Mouse (Mus musculus) bone marrow, adult 2 months (tissue): ENCODE measurements around the gene Auts2. TPM values are rescaled to one million over a fixed set of nuclear protein-coding genes. Genes with fewer than 3 reads are reported as not detected.

Source experiments
- H3K27ac ChIP-seq: fragments of 200-500 bp; 2 replicates; pipeline ENCODE4 v1.5.1; 2012; ENCODE audit warnings: low read depth, mild to moderate bottlenecking, control low read depth, inconsistent platforms, low read length; ENCODE audit not compliant: control insufficient read depth, poor library complexity, insufficient read depth
- H3K4me1 ChIP-seq: fragments of 200-500 bp; 2 replicates; pipeline ENCODE4 v1.6.1; 2011; ENCODE audit warnings: low read length; ENCODE audit not compliant: control insufficient read depth, insufficient read depth
- H3K4me3 ChIP-seq: fragments of 200-500 bp; replicated peaks from 2 replicates; pipeline ENCODE3; 2011; ENCODE audit warnings: mild to moderate bottlenecking, low read depth, low read length, control low read depth; ENCODE audit not compliant: control insufficient read depth
- CTCF ChIP-seq: fragments of 200-500 bp; IDR thresholded peaks from 2 replicates; pipeline ENCODE4 v1.5.1; 2011; ENCODE audit warnings: low read length, control low read depth; ENCODE audit not compliant: control insufficient read depth, insufficient read depth
- POLR2A ChIP-seq: fragments of 200-500 bp; IDR thresholded peaks from 2 replicates; pipeline ENCODE4 v1.6.1; 2011; ENCODE audit warnings: low read depth, mild to moderate bottlenecking, control low read depth, low read length, borderline replicate concordance; ENCODE audit not compliant: control insufficient read depth
- WGBS: fragments of 180-500 bp; shearing (Covaris S2); methylation state at CpG from one replicate; pipeline ENCODE4 v1.1.7; 2018; 5-methylcytosine and 5-hydroxymethylcytosine counted together
- polyA plus RNA-seq: library from polyadenylated mRNA; stranded (reverse); fragments of >200 nt; gene quantifications from 2 replicates; pipeline ENCODE4 v1.2.4, GENCODE M21; 2011; ENCODE audit warnings: low replicate concordance; ENCODE audit not compliant: missing spikeins, insufficient read depth, insufficient read length

Auts2 gene
- polyA plus RNA-seq, 1 experiment, result 1.5 TPM

GRCm38 (mm10) chr5:131680127-131680845 is 862.9 kb downstream of the Auts2 start:
- TF ChIP-seq POLR2A, result no peak
- no peak for TF ChIP-seq CTCF
- no peak overlapping the region for H3K27ac ChIP-seq
- H3K4me1 ChIP-seq, result no peaks in the 10 kb centered on the region
- 81% methylated on average over 12 of the region's 12 CpGs for WGBS
- H3K4me3 ChIP-seq, result no peak overlapping the region

- H3K4me1 ChIP-seq, result no peaks in the 10 kb centered on the region
- no peak overlapping the region for H3K4me3 ChIP-seq
- TF ChIP-seq CTCF (no peak), POLR2A (no peak)
- WGBS, result 63% methylated on average over 1 of the region's 1 CpGs
- H3K27ac ChIP-seq, result no peak overlapping the region
Observed at GRCm38 (mm10) chr5:131679523-131679922, 863.6 kb downstream of the Auts2 start.

DNA sequence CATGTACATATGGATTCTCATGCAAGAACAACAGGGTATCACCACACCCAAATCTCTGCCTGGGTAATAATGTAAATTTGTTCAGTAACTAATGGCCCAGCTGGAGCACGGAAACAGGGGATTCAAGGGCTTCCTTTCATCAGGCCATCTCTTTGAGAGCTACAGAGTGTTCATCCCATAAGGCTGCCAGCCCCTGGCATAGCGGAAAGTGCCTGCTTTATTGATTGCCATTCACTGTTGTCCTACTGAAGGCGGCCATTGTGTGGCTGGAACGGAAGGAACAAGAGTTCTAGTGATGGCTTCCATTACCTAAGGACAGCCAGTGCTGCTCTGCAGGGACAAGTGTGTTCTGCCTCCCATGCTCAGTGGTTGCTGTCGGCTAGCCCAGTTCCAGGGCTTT is 865.6 kb downstream of the Auts2 start:
- WGBS, result 82% methylated on average over 5 of the region's 5 CpGs
- no peak for TF ChIP-seq POLR2A
- no peak for TF ChIP-seq CTCF
- Histone ChIP-seq H3K4me1 (no peaks in the 10 kb centered on the region), H3K27ac (no peak overlapping the region), H3K4me3 (no peak overlapping the region)

DNA sequence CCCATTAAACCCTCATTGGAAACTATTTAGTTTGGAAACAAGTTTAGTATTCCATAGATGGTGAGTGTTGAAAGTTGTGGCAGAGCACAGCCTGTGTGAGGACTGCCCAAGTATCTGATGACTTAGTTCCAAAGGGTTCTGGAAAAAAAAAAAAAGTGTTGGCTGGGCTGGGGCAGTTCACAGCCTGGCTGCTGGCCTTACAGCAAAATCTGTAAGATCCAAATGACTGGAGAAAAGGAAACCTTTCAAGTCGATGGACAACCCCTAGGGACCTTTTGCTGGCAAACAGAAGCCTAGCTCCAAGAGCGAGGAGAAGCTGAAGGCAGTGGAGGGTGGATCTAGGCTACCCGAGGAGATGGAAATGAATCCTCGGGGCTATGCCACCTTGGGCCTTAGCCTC is 869.4 kb downstream of the Auts2 start:
- TF ChIP-seq POLR2A (no peak), CTCF (no peak)
- no peak overlapping the region for H3K27ac ChIP-seq
- no peaks in the 10 kb centered on the region for H3K4me1 ChIP-seq
- no peak overlapping the region for H3K4me3 ChIP-seq
- 67% methylated on average over 4 of the region's 4 CpGs for WGBS

- WGBS, result 88% methylated on average over 8 of the region's 8 CpGs
- Histone ChIP-seq H3K4me1 (no peaks in the 10 kb centered on the region), H3K27ac (no peak overlapping the region), H3K4me3 (no peak overlapping the region)
- no peak for TF ChIP-seq CTCF
- no peak for TF ChIP-seq POLR2A
Observed at GRCm38 (mm10) chr5:131665068-131665467, 878.1 kb downstream of the Auts2 start.

DNA sequence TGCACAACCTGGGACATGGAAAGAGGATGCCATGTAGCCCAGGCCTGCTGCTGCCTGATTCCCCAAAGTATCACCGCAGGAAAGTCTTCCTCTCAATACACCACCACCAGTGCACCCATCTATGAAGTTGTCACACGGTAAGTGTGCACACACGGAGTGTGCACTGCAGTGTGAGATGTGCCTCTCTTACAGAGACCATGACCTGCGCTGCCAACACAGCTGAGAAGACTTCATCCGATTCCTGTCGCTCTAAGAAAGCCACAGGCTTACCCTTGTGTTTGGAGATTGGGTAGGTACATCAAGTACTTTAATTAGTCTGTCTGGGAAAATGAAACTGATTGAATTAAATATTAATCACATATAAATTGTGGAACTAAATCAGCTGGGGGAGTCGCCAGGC is 878.5 kb downstream of the Auts2 start:
- WGBS, result 87% methylated on average over 7 of the region's 7 CpGs
- no peak for TF ChIP-seq CTCF
- no peak for TF ChIP-seq POLR2A

GRCm38 (mm10) chr5:131662657-131663056 is 880.5 kb downstream of the Auts2 start:
- Histone ChIP-seq H3K4me1 (no peaks in the 10 kb centered on the region), H3K4me3 (no peak overlapping the region), H3K27ac (no peak overlapping the region)
- TF ChIP-seq CTCF (no peak), POLR2A (no peak)
- 93% methylated on average over 2 of the region's 2 CpGs for WGBS

More for the DNA sequence above, 878.5 kb downstream of the Auts2 start:
- H3K27ac ChIP-seq, result no peak overlapping the region
- H3K4me3 ChIP-seq, result no peak overlapping the region
- no peaks in the 10 kb centered on the region for H3K4me1 ChIP-seq

- H3K27ac ChIP-seq, result no peak overlapping the region
- WGBS, result 86% methylated on average over 19 of the region's 19 CpGs
- H3K4me1 ChIP-seq, result no peaks in the 10 kb centered on the region
- TF ChIP-seq POLR2A (no peak), CTCF (no peak)
- no peak overlapping the region for H3K4me3 ChIP-seq
Observed at GRCm38 (mm10) chr5:131658822-131659515, 884.2 kb downstream of the Auts2 start.
